Mouse (Mus musculus) midbrain, embryonic 15.5 days (tissue): ENCODE measurements at regions not wholly inside any gene's neighbourhood (a gene's known extent, or its start where the extent isn't known, plus 50 kb on each side); places are given as distances from the start of the nearest gene placed in this dataset.
"Not testable (repeated sequence)": the region's sequence is repeated elsewhere in the genome, so short reads cannot be mapped to it uniquely, and the experiment has no call there.

Source experiments
- ATAC-seq: fragments of 200-750 bp; cut with Nextera tagmentation; replicated peaks from 2 replicates; pipeline ENCODE4 v1.8.0; 2017; ENCODE audit warnings: moderate TSS enrichment
- H3K27ac ChIP-seq: fragments of 300-500 bp; sonication (generic); 2 replicates; pipeline ENCODE4 v1.5.1; 2015; ENCODE audit warnings: mild to moderate bottlenecking, inconsistent platforms
- H3K27me3 ChIP-seq: fragments of 300-500 bp; sonication (generic); replicated peaks from 2 replicates; pipeline ENCODE4 v1.6.1; 2015; ENCODE audit warnings: inconsistent platforms
- H3K36me3 ChIP-seq: fragments of 300-500 bp; sonication (generic); replicated peaks from 2 replicates; pipeline ENCODE4 v1.6.1; 2015; ENCODE audit warnings: inconsistent platforms
- H3K4me1 ChIP-seq: fragments of 300-500 bp; sonication (generic); 2 replicates; pipeline ENCODE4 v1.6.1; 2015; ENCODE audit warnings: inconsistent platforms
- H3K4me2 ChIP-seq: fragments of 300-500 bp; sonication (generic); 2 replicates; pipeline ENCODE4 v1.6.1; 2015; ENCODE audit warnings: inconsistent platforms, mild to moderate bottlenecking, moderate library complexity
- H3K4me3 ChIP-seq: fragments of 300-500 bp; sonication (generic); 2 replicates; pipeline ENCODE4 v1.5.1; 2015; ENCODE audit warnings: mild to moderate bottlenecking, inconsistent platforms
- H3K9ac ChIP-seq: fragments of 300-500 bp; sonication (generic); 2 replicates; pipeline ENCODE4 v1.6.1; 2015; ENCODE audit warnings: mild to moderate bottlenecking, inconsistent platforms
- H3K9me3 ChIP-seq: fragments of 300-500 bp; sonication (generic); 2 replicates; pipeline ENCODE4 v1.6.1; 2016; ENCODE audit warnings: inconsistent platforms
- WGBS: fragments of 180-500 bp; shearing (Covaris S2); methylation state at CpG from one replicate; pipeline ENCODE4 v1.1.7; 2015; ENCODE audit warnings: mixed read lengths; 5-methylcytosine and 5-hydroxymethylcytosine counted together

DNA sequence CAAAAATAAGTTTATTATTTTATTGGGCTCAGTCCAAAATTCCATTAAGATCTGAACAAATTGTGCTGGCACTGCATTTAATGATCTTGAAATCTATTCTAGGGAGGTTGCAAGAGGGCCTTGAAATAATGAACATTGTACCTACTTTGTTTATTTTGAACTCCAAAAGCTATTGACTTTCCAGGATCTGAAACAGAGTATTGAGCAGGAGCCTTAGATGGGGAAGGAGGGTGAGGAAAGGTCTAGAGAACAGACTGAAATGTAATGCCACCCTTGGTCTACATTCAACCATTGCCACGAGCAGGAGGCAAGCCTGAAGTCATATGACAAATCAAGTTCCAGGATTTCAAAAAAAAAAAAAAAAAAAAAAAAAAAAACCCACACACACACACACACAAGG, 1028.9 kb upstream of the Gje1 start:
- 67% methylated on average over 1 of the region's 1 CpGs for WGBS
- H3K27me3 ChIP-seq: no peaks in the 10 kb centered on the region
- H3K9me3 ChIP-seq: no peaks in the 10 kb centered on the region
- H3K9ac ChIP-seq: no peak overlapping the region
- H3K36me3 ChIP-seq: no peaks in the 10 kb centered on the region
- ATAC-seq: no peak
- no peak overlapping the region for H3K4me3 ChIP-seq
- H3K4me1 ChIP-seq: no peaks in the 10 kb centered on the region
- no peak overlapping the region for H3K27ac ChIP-seq
- H3K4me2 ChIP-seq: no peak overlapping the region

DNA sequence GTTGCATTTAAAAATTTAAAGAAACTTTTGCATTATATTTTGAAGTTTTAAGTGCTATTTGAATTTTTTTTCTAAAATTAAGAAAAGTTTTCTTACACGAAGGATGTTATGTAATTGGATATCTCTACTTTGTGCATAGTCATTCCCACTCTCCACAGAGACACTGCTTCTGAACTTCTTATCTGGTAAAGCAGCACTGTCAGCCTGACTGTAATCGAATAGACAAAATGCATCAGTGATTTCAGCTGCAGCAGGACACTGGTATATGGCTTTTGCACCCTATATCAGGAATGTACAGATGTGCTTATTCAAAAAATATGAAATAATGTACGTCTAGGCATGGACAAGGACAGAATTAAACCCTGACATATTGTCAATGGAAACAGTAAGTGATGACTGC, 1020.6 kb upstream of the Gje1 start:
- 79% methylated on average over 3 of the region's 3 CpGs for WGBS
- Histone ChIP-seq H3K4me2 (no peak overlapping the region), H3K9me3 (no peaks in the 10 kb centered on the region), H3K27me3 (no peaks in the 10 kb centered on the region), H3K36me3 (no peaks in the 10 kb centered on the region), H3K27ac (no peak overlapping the region), H3K4me1 (no peaks in the 10 kb centered on the region), H3K9ac (no peak overlapping the region), H3K4me3 (no peak overlapping the region)
- ATAC-seq: no peak

DNA sequence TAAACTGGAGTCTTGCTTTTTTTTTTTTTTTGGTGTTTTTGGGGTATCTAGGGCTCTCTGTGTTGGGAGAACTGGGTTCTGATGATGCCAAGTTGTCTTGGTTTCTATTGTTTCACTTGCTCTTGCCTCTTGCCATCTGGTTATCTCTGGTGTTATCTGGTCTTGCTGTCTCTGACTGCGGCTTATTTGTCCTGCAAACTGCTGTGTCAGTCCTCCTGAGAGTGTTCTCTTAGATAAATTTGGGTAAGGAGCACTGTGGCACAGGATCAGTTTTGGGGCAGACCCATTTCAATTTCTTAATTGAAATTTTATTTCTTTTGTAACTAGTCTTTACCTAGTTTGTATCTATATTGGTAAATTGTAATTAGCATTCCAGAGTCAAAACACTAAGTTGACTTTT, 1013.3 kb upstream of the Gje1 start:
- H3K9me3 ChIP-seq: no peaks in the 10 kb centered on the region
- H3K9ac ChIP-seq: no peak overlapping the region
- H3K27ac ChIP-seq: no peak overlapping the region
- no peak overlapping the region for H3K4me3 ChIP-seq
- WGBS: 97% methylated on average over 1 of the region's 1 CpGs
- no peaks in the 10 kb centered on the region for H3K4me1 ChIP-seq
- ATAC-seq: no peak
- no peak overlapping the region for H3K4me2 ChIP-seq
- H3K36me3 ChIP-seq: no peaks in the 10 kb centered on the region
- no peaks in the 10 kb centered on the region for H3K27me3 ChIP-seq

DNA sequence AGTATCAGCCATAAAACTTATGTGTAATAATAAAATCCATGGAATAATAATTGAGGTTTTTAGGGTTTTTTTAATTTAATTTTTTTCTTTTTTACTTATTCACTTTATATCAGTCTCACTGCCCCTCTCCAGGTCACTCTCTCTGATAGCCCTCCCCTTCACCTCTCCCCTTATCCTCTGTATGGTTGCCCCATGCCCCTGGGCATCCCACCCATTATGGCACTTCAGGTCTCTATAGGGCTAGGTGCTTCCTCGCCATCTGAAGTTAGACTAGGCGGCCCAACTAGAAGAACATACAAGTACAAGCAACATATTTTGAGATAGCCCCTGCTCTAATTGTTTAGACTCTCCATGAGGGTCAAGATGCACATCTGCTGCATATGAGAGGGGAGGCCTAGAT, 979.9 kb upstream of the Gje1 start:
- 96% methylated on average over 2 of the region's 2 CpGs for WGBS
- no peak overlapping the region for H3K27ac ChIP-seq
- ATAC-seq: no peak
- H3K4me3 ChIP-seq: no peak overlapping the region
- H3K9ac ChIP-seq: no peak overlapping the region
- no peaks in the 10 kb centered on the region for H3K9me3 ChIP-seq
- H3K27me3 ChIP-seq: no peaks in the 10 kb centered on the region
- H3K4me2 ChIP-seq: no peak overlapping the region
- no peaks in the 10 kb centered on the region for H3K4me1 ChIP-seq
- no peaks in the 10 kb centered on the region for H3K36me3 ChIP-seq

DNA sequence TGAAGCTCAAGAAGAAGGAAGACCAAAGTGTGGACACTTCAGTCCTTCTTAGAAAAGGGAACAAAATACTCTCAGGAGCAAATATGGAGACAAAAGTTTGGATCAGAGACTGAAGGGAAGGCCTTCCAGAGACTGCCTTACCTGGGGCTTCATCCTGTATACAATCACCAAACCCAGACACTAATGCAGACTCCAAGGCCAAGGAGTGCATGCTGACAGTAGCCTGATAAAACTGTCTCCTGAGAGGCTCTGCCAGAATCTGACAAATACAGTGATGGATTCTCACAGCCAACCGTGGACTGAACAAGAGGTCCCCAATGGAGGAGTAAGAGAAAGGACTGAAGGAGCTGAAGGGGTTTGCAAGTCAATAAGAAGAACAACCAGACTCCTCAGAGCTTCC, 979.0 kb upstream of the Gje1 start:
- Histone ChIP-seq H3K36me3 (no peaks in the 10 kb centered on the region), H3K4me1 (no peaks in the 10 kb centered on the region), H3K4me3 (no peak overlapping the region), H3K27me3 (no peaks in the 10 kb centered on the region), H3K4me2 (no peak overlapping the region), H3K27ac (no peak overlapping the region), H3K9me3 (no peaks in the 10 kb centered on the region), H3K9ac (no peak overlapping the region)
- 78% methylated on average over 1 of the region's 1 CpGs for WGBS
- no peak for ATAC-seq

DNA sequence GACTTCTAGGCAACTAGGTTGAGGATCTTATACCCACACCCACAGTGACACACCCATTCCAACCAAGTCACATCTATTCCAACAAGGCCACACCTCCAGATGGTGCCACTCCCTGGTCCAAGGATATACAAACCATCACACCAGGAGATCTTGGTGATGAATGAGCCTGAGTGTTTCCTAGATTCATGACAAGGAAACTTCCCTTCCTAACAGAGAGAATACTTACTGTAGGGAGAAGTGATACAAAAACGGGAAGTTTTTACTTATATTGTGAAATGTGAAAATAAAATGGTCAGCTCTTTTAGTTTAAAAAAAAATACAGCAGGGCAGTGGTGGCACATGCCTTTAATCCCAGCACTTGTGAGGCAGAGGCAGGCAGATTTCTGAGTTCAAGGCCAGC, 953.6 kb upstream of the Gje1 start:
- not testable (repeated sequence) for ATAC-seq

More for the DNA sequence above, 953.6 kb upstream of the Gje1 start:
- not testable (repeated sequence) for H3K4me1 ChIP-seq, H3K27ac ChIP-seq, H3K4me2 ChIP-seq, H3K9me3 ChIP-seq, H3K4me3 ChIP-seq, H3K27me3 ChIP-seq, H3K9ac ChIP-seq, H3K36me3 ChIP-seq
- WGBS: 100% methylated on average over 1 of the region's 1 CpGs
